Mouse (Mus musculus) CH12.LX (cell line): ENCODE measurements at regions not wholly inside any gene's neighbourhood (a gene's known extent, or its start where the extent isn't known, plus 50 kb on each side); places are given as distances from the start of the nearest gene placed in this dataset.

ENCODE experiments used
- DNase-seq: peaks from one replicate; pipeline ENCODE4 v3.0.0-alpha.2; 2013; ENCODE audit errors: extremely low read depth
- H3K27ac ChIP-seq: 2 replicates; pipeline ENCODE4 v1.5.1; 2012; ENCODE audit warnings: low read depth, mild to moderate bottlenecking, control low read depth, moderate library complexity; ENCODE audit not compliant: insufficient read depth
- H3K27me3 ChIP-seq: replicated peaks from 2 replicates; pipeline ENCODE3; 2012; ENCODE audit warnings: inconsistent platforms
- H3K36me3 ChIP-seq, 2 experiments: replicated peaks in 1 of 2; 2 replicates each; pipeline versions ENCODE3 to v1.6.1; 2012; ENCODE audit warnings: inconsistent platforms in 1 of 2, low read length in 1 of 2, mild to moderate bottlenecking in 1 of 2, mixed read lengths in 1 of 2, moderate library complexity in 1 of 2; ENCODE audit not compliant: control insufficient read depth in 1 of 2, insufficient read depth in 1 of 2
- H3K4me1 ChIP-seq, 2 experiments: 2 replicates each; pipeline ENCODE4 v1.6.1; 2012; ENCODE audit warnings: inconsistent platforms in 1 of 2, moderate library complexity in 1 of 2; ENCODE audit not compliant: insufficient read depth in 2 of 2, control insufficient read depth in 1 of 2
- H3K4me2 ChIP-seq: 2 replicates; pipeline ENCODE4 v1.6.1; 2012; ENCODE audit warnings: low read depth, mild to moderate bottlenecking, control low read depth; ENCODE audit not compliant: poor library complexity, insufficient read depth, severe bottlenecking
- H3K4me3 ChIP-seq, 3 experiments: fragments of 150-350 bp in 1 of 3; sonication (generic) in 1 of 3; replicated peaks in 1 of 3; 2 replicates each; pipeline versions ENCODE3 to v1.5.1; 2011 to 2012; ENCODE audit warnings: low read depth in 2 of 3, low read length in 2 of 3, mild to moderate bottlenecking in 2 of 3, moderate library complexity in 2 of 3, control low read depth in 1 of 3, improper control_type of control experiment in 1 of 3, inconsistent platforms in 1 of 3, mixed read lengths in 1 of 3; ENCODE audit not compliant: poor library complexity in 1 of 3
- H3K79me2 ChIP-seq: replicated peaks from 2 replicates; pipeline ENCODE4 v1.6.1; 2012; ENCODE audit warnings: mild to moderate bottlenecking, moderate library complexity; ENCODE audit not compliant: control insufficient read depth, poor library complexity, insufficient read depth, severe bottlenecking; ENCODE audit errors: extremely low read depth
- H3K9ac ChIP-seq: 2 replicates; pipeline ENCODE4 v1.6.1; 2012; ENCODE audit warnings: low read depth, mild to moderate bottlenecking, control low read depth, moderate library complexity; ENCODE audit not compliant: insufficient read depth
- H3K9me3 ChIP-seq: replicated peaks from 2 replicates; pipeline ENCODE3; 2012; ENCODE audit warnings: low read length, inconsistent platforms, mixed read lengths
- CHD1 ChIP-seq: IDR thresholded peaks from 2 replicates; pipeline ENCODE4 v1.6.1; 2012; ENCODE audit warnings: low read depth, low read length, improper control_type of control experiment, inconsistent platforms
- CHD2 ChIP-seq: IDR thresholded peaks from 2 replicates; pipeline ENCODE4 v1.6.1; 2011; ENCODE audit warnings: low read length, improper control_type of control experiment
- CTCF ChIP-seq, 2 experiments: IDR thresholded peaks in 1 of 2; conservative IDR thresholded peaks in 1 of 2; 2 replicates each; pipeline ENCODE4 v1.5.1; 2011 to 2012; ENCODE audit warnings: low read depth in 2 of 2, low read length in 2 of 2, improper control_type of control experiment in 1 of 2, inconsistent platforms in 1 of 2, mild to moderate bottlenecking in 1 of 2, moderate library complexity in 1 of 2
- EP300 ChIP-seq: IDR thresholded peaks from 2 replicates; pipeline ENCODE4 v1.6.1; 2011; ENCODE audit warnings: low read length, improper control_type of control experiment
- JUND ChIP-seq: conservative IDR thresholded peaks from 2 replicates; pipeline ENCODE4 v1.6.1; 2011; ENCODE audit warnings: low read depth, low read length, improper control_type of control experiment
- MAX ChIP-seq: IDR thresholded peaks from 2 replicates; pipeline ENCODE4 v1.6.1; 2011; ENCODE audit warnings: low read length, improper control_type of control experiment
- MAZ ChIP-seq: IDR thresholded peaks from 2 replicates; pipeline ENCODE4 v1.6.1; 2012; ENCODE audit warnings: low read depth, mild to moderate bottlenecking, inconsistent platforms, low read length, improper control_type of control experiment, moderate library complexity
- MEF2A ChIP-seq: IDR thresholded peaks from 2 replicates; pipeline ENCODE4 v1.6.1; 2014; ENCODE audit warnings: low read depth, mild to moderate bottlenecking, inconsistent platforms, low read length, improper control_type of control experiment, borderline replicate concordance
- MXI1 ChIP-seq: IDR thresholded peaks from 2 replicates; pipeline ENCODE4 v1.6.1; 2011; ENCODE audit warnings: mild to moderate bottlenecking, low read depth, low read length, improper control_type of control experiment
- NELFE ChIP-seq: IDR thresholded peaks from 2 replicates; pipeline ENCODE4 v1.6.1; 2011; ENCODE audit warnings: low read depth, low read length, improper control_type of control experiment
- NRF1 ChIP-seq: IDR thresholded peaks from 2 replicates; pipeline ENCODE4 v1.6.1; 2014; ENCODE audit warnings: low read depth, mild to moderate bottlenecking, inconsistent platforms, low read length, improper control_type of control experiment, moderate library complexity
- PAX5 ChIP-seq: IDR thresholded peaks from 2 replicates; pipeline ENCODE4 v1.6.1; 2012; ENCODE audit warnings: low read length, inconsistent platforms, mixed read lengths
- POLR2A ChIP-seq: IDR thresholded peaks from 2 replicates; pipeline ENCODE4 v1.6.1; 2011; ENCODE audit warnings: low read depth, mild to moderate bottlenecking, improper control_type of control experiment, low read length
- POLR2AphosphoS2 ChIP-seq: IDR thresholded peaks from 2 replicates; pipeline ENCODE4 v1.6.1; 2011; ENCODE audit warnings: low read depth, low read length, improper control_type of control experiment
- RAD21 ChIP-seq: IDR thresholded peaks from 2 replicates; pipeline ENCODE4 v1.6.1; 2011; ENCODE audit warnings: low read depth, mild to moderate bottlenecking, low read length, improper control_type of control experiment, moderate library complexity
- RCOR1 ChIP-seq: conservative IDR thresholded peaks from 2 replicates; pipeline ENCODE4 v1.6.1; 2012; ENCODE audit warnings: low read depth, mild to moderate bottlenecking, inconsistent platforms, low read length, improper control_type of control experiment
- TBP ChIP-seq: conservative IDR thresholded peaks from 2 replicates; pipeline ENCODE4 v1.6.1; 2011; ENCODE audit warnings: low read depth, low read length, improper control_type of control experiment
- UBTF ChIP-seq: IDR thresholded peaks from 2 replicates; pipeline ENCODE4 v1.6.1; 2012; ENCODE audit warnings: low read depth, mild to moderate bottlenecking, inconsistent platforms, low read length, improper control_type of control experiment, moderate library complexity
- USF2 ChIP-seq: conservative IDR thresholded peaks from 2 replicates; pipeline ENCODE4 v1.6.1; 2011; ENCODE audit warnings: low read depth, low read length, improper control_type of control experiment
- ZMIZ1 ChIP-seq: IDR thresholded peaks from 2 replicates; pipeline ENCODE4 v1.6.1; 2012; ENCODE audit warnings: low read depth, mild to moderate bottlenecking, inconsistent platforms, low read length, improper control_type of control experiment
- ZNF384 ChIP-seq: IDR thresholded peaks from 2 replicates; pipeline ENCODE4 v1.6.1; 2012; ENCODE audit warnings: low read depth, low read length, improper control_type of control experiment, inconsistent platforms
- dilution Hi-C: fragments of 300-500 bp; cut with MboI; formaldehyde crosslinking; loops from 2 replicates; pipeline ENCODE4 v1.14.3; 2020; ENCODE audit warnings: low sequenced_read_pairs; ENCODE audit not compliant: extremely low pct_unique_long_range_greater_than_20kb, extremely low pct_ligation_motif_present
- in situ Hi-C: fragments of 300-500 bp; cut with MboI; formaldehyde crosslinking; loops from 3 replicates; pipeline ENCODE4 v1.14.3; 2019; ENCODE audit warnings: low sequenced_read_pairs, low pct_ligation_motif_present, low pct_unique_long_range_greater_than_20kb, mixed read lengths

GRCm38 (mm10) chr2:148245575-148245974 lies 149.6 kb upstream of the Sstr4 start:
- H3K9ac ChIP-seq = no peak overlapping the region
- H3K27ac ChIP-seq = no peak overlapping the region
- no peak overlapping the region for H3K4me3 ChIP-seq
- no peaks in the 10 kb centered on the region for H3K4me1 ChIP-seq
- H3K27me3 ChIP-seq = peaks cover 51% of the 10 kb centered on the region
- no peak overlapping the region for H3K4me2 ChIP-seq
- TF ChIP-seq NELFE (no peak), POLR2A (no peak), ZNF384 (no peak), PAX5 (no peak), CHD2 (no peak), MXI1 (no peak), UBTF (no peak), POLR2AphosphoS2 (no peak), EP300 (no peak), RCOR1 (no peak), JUND (no peak), MEF2A (no peak), CHD1 (no peak)
- H3K36me3 ChIP-seq = no peaks in the 10 kb centered on the region
- H3K9me3 ChIP-seq = no peaks in the 10 kb centered on the region
- in situ Hi-C loops (no loop called here), dilution Hi-C loops (no loop called here)
- DNase-seq = no peak
- H3K79me2 ChIP-seq = no peaks in the 10 kb centered on the region

GRCm38 (mm10) chr2:148250902-148251301 lies 144.2 kb upstream of the Sstr4 start:
- DNase-seq = no peak
- Histone ChIP-seq H3K9ac (no peak overlapping the region), H3K36me3 (no peaks in the 10 kb centered on the region), H3K4me1 (no peaks in the 10 kb centered on the region), H3K27ac (no peak overlapping the region), H3K4me3 (no peak overlapping the region), H3K27me3 (peaks cover 33% of the 10 kb centered on the region), H3K4me2 (no peak overlapping the region), H3K9me3 (no peaks in the 10 kb centered on the region), H3K79me2 (no peaks in the 10 kb centered on the region)
- dilution Hi-C loops = no loop called here
- in situ Hi-C loops = no loop called here
- TF ChIP-seq NELFE (no peak), TBP (no peak), UBTF (no peak), NRF1 (no peak), MAZ (no peak), MXI1 (no peak), PAX5 (no peak), RAD21 (no peak), USF2 (no peak), MEF2A (no peak), CTCF (conservative IDR thresholded peaks at IDR 0.05 in 1 of 2, IDR thresholded peaks at IDR 0.05 in 1 of 2; ENCODE audit: low read depth in 2 of 2, low read length in 2 of 2) (no peak), ZMIZ1 (no peak), MAX (no peak)
